Comparison of ENCODE assay signal across 8 mouse cellular contexts in genomic region chr19:9992011-9992958, GRCm38 (mm10). TPM values are rescaled to one million over a fixed set of nuclear protein-coding genes. Genes with fewer than 3 reads are reported as not detected.
DNase-seq lines count a peak whose midpoint lies in the region; ATAC-seq and TF ChIP-seq lines count a peak whose summit lies in the region.

No protein-coding gene starts in this region.

- WGBS in heart, embryonic 12.5 days = 47% methylated on average over 26 of the region's 26 CpGs
- WGBS in hindbrain, embryonic 10.5 days = 47% methylated on average over 26 of the region's 26 CpGs
- whole genome bisulfite sequencing in thymus, adult 2 months = 66% methylated on average over 26 of the region's 26 CpGs

- H3K4me2 ChIP-seq in heart, embryonic 12.5 days = peak overlapping the region; percentile 64

- intact Hi-C loops in heart, postnatal 10 days (cut with DNase I) = no loop called here

- no peaks in the 10 kb centered on the region for H3K36me3 ChIP-seq in heart, embryonic 12.5 days
- H3K36me3 ChIP-seq in G1E (replicated peaks) = no peaks in the 10 kb centered on the region
- no peaks in the 10 kb centered on the region for H3K36me3 ChIP-seq in hindbrain, embryonic 10.5 days
- H3K36me3 ChIP-seq in thymus, adult 2 months (ENCODE audit: control insufficient read depth, insufficient read depth, low read length) = no peaks in the 10 kb centered on the region

- H3K27ac ChIP-seq in heart, embryonic 12.5 days (ENCODE audit: poor library complexity, severe bottlenecking) = no peak overlapping the region
- H3K27ac ChIP-seq in hindbrain, embryonic 10.5 days = peak overlapping the region; percentile 81
- H3K27ac ChIP-seq in thymus, adult 2 months (ENCODE audit: control insufficient read depth, insufficient read depth, low read length) = no peak overlapping the region

- no peak for TF ChIP-seq CTCF in G1E (IDR thresholded peaks at IDR 0.05; ENCODE audit: low read depth, low read length)
- no peak for TF ChIP-seq CTCF in thymus, adult 2 months (IDR thresholded peaks at IDR 0.05; ENCODE audit: borderline replicate concordance, control insufficient read depth, extremely low read depth, insufficient read depth, low read length, poor library complexity)

- TF ChIP-seq POLR2A in thymus, adult 2 months (IDR thresholded peaks at IDR 0.05; ENCODE audit: control insufficient read depth, extremely low read depth, insufficient read depth, low read length, poor library complexity) = no peak

- H3K9me3 ChIP-seq in heart, embryonic 12.5 days (replicated peaks) = no peaks in the 10 kb centered on the region
- H3K9me3 ChIP-seq in G1E (replicated peaks) = no peaks in the 10 kb centered on the region
- no peaks in the 10 kb centered on the region for H3K9me3 ChIP-seq in hindbrain, embryonic 10.5 days

- no peak for DNase-seq in heart, postnatal 10 days
- no peak for DNase-seq in G1E (ENCODE audit: low spot score)
- DNase-seq in hindbrain, embryonic 10.5 days (ENCODE audit: low spot score) = no peak
- peak; percentile 37 for DNase-seq in lung, postnatal 10 days
- DNase-seq in thymus, adult 2 months = no peak
- no peak for DNase-seq in adrenal gland, postnatal 10 days

- peak overlapping the region; percentile 24 for H3K4me3 ChIP-seq in heart, embryonic 12.5 days
- H3K4me3 ChIP-seq in G1E (ENCODE audit: low read depth, low read length) = peak overlapping the region; percentile 62; the same call in 1 of the 2 replicates
- peak overlapping the region; percentile 47 for H3K4me3 ChIP-seq in hindbrain, embryonic 10.5 days
- no peak overlapping the region for H3K4me3 ChIP-seq in thymus, adult 2 months (ENCODE audit: control insufficient read depth, insufficient read depth, low read length)

- H3K27me3 ChIP-seq in heart, embryonic 12.5 days (replicated peaks) = no peaks in the 10 kb centered on the region
- peaks cover 4% of the 10 kb centered on the region; the same call in 1 of the 2 replicates for H3K27me3 ChIP-seq in G1E (ENCODE audit: insufficient read depth, low read length)
- H3K27me3 ChIP-seq in hindbrain, embryonic 10.5 days (ENCODE audit: insufficient read depth, poor library complexity, severe bottlenecking) = peaks cover 4% of the 10 kb centered on the region; the same call in 1 of the 2 replicates
- H3K27me3 ChIP-seq in thymus, adult 2 months (ENCODE audit: control insufficient read depth, insufficient read depth, low read length) = no peaks in the 10 kb centered on the region

- ATAC-seq in heart, embryonic 12.5 days (ENCODE audit: insufficient number of reproducible peaks, low FRiP score) = peak; percentile 37; the same call in 1 of the 2 replicates
- ATAC-seq in G1E (ENCODE audit: extremely low read depth, insufficient number of reproducible peaks, low FRiP score, poor library complexity, severe bottlenecking) = no peak
- ATAC-seq in inflammation-experienced regulatory T-cells, adult 6 months = no peak

- peaks cover 13% of the 10 kb centered on the region for H3K4me1 ChIP-seq in heart, embryonic 12.5 days (replicated peaks)
- H3K4me1 ChIP-seq in G1E (ENCODE audit: insufficient read depth, low read depth, low read length) = peaks cover 80% of the 10 kb centered on the region
- H3K4me1 ChIP-seq in hindbrain, embryonic 10.5 days (replicated peaks) = peaks cover 29% of the 10 kb centered on the region
- peaks cover 10% of the 10 kb centered on the region for H3K4me1 ChIP-seq in thymus, adult 2 months (replicated peaks; ENCODE audit: control insufficient read depth, insufficient read depth, low read length)

- H3K9ac ChIP-seq in heart, embryonic 12.5 days = no peak overlapping the region; the same call in 1 of the 2 replicates

RNA-seq across cellular contexts. Expression of gene Best1, which starts 9.1 kb away (rescaled TPM):
- 0.32 and 0.34 TPM in 2 replicates for polyA plus RNA-seq in heart, embryonic 12.5 days (2016; fragmentation: Nextera tagmentation; extraction: Ambion mirVana)
- total RNA-seq in heart, postnatal 10 days (2021) = under 1 TPM; 0.20 to 0.36 TPM
- total RNA-seq in G1E (2014; fragmentation: Nextera tagmentation) = not detected in 2 replicates
- 0.22 TPM in 1 of 2 replicates, not detected in the other for total RNA-seq in G1E (2017)
- 0.03 TPM in 1 of 2 replicates, not detected in the other for polyA plus RNA-seq in G1E (2012)
- polyA plus RNA-seq in hindbrain, embryonic 10.5 days (2016; fragmentation: Nextera tagmentation; extraction: Ambion mirVana) = 1.8 TPM in 2 replicates
- polyA plus RNA-seq in thymus, adult 2 months (2012; rRNA removed) = 0.31 and 0.33 TPM in 2 replicates
- under 1 TPM; 0.39 to 0.45 TPM for total RNA-seq in adrenal gland, postnatal 10 days (2021)
- under 1 TPM in 1 of 3 experiments, not detected in 2; 0.21 TPM for polyA plus RNA-seq in inflammation-experienced regulatory T-cells, adult 6 months (2017; shearing (Covaris generic))

RNA-seq across cellular contexts. Expression of gene Rab3il1, which starts 9.2 kb away (rescaled TPM):
- 38.0 and 39.7 TPM in 2 replicates for polyA plus RNA-seq in heart, embryonic 12.5 days (2016; fragmentation: Nextera tagmentation; extraction: Ambion mirVana)
- total RNA-seq in heart, postnatal 10 days (2021) = 10 to 100 TPM; 10.4 to 12.1 TPM
- 4.7 and 25.4 TPM in 2 replicates for total RNA-seq in G1E (2014; fragmentation: Nextera tagmentation)
- total RNA-seq in G1E (2017) = 2.7 and 3.1 TPM in 2 replicates
- 4.0 and 4.2 TPM in 2 replicates for polyA plus RNA-seq in G1E (2012)
- polyA plus RNA-seq in hindbrain, embryonic 10.5 days (2016; fragmentation: Nextera tagmentation; extraction: Ambion mirVana) = 39.7 and 39.8 TPM in 2 replicates
- 12.8 and 15.7 TPM in 2 replicates for polyA plus RNA-seq in thymus, adult 2 months (2012; rRNA removed)
- 10 to 100 TPM in 1 of 2 experiments, 1 to 10 TPM in 1; 10.0 to 15.0 TPM for total RNA-seq in adrenal gland, postnatal 10 days (2021)
- not detected for polyA plus RNA-seq in inflammation-experienced regulatory T-cells, adult 6 months (2017; shearing (Covaris generic))

RNA-seq across cellular contexts. Expression of gene Fth1, which starts 11.9 kb away (rescaled TPM):
- polyA plus RNA-seq in heart, embryonic 12.5 days (2016; fragmentation: Nextera tagmentation; extraction: Ambion mirVana) = 2,254 and 2,412 TPM in 2 replicates
- total RNA-seq in heart, postnatal 10 days (2021) = 1,000 to 10,000 TPM; 1,753 to 1,826 TPM
- total RNA-seq in G1E (2014; fragmentation: Nextera tagmentation) = 2,660 and 2,681 TPM in 2 replicates
- total RNA-seq in G1E (2017) = 936 and 1,016 TPM in 2 replicates
- 28,412 and 34,236 TPM in 2 replicates for polyA plus RNA-seq in G1E (2012)
- 1,451 and 1,593 TPM in 2 replicates for polyA plus RNA-seq in hindbrain, embryonic 10.5 days (2016; fragmentation: Nextera tagmentation; extraction: Ambion mirVana)
- 2,238 and 2,885 TPM in 2 replicates for polyA plus RNA-seq in thymus, adult 2 months (2012; rRNA removed)
- 1,000 to 10,000 TPM; 2,032 to 2,040 TPM for total RNA-seq in adrenal gland, postnatal 10 days (2021)
- polyA plus RNA-seq in inflammation-experienced regulatory T-cells, adult 6 months (2017; shearing (Covaris generic)) = 1,000 to 10,000 TPM; 1,678 to 2,599 (median 2,226) TPM

RNA-seq across cellular contexts. Expression of gene Fads3, which starts 49.1 kb away (rescaled TPM):
- 40.7 and 45.2 TPM in 2 replicates for polyA plus RNA-seq in heart, embryonic 12.5 days (2016; fragmentation: Nextera tagmentation; extraction: Ambion mirVana)
- 10 to 100 TPM; 39.7 to 45.5 TPM for total RNA-seq in heart, postnatal 10 days (2021)
- total RNA-seq in G1E (2014; fragmentation: Nextera tagmentation) (32.8 and 41.8 TPM in 2 replicates), G1E (2017) (17.0 and 20.1 TPM in 2 replicates)
- 46.6 and 48.8 TPM in 2 replicates for polyA plus RNA-seq in G1E (2012)
- polyA plus RNA-seq in hindbrain, embryonic 10.5 days (2016; fragmentation: Nextera tagmentation; extraction: Ambion mirVana) = 6.7 and 8.1 TPM in 2 replicates
- 13.6 and 19.9 TPM in 2 replicates for polyA plus RNA-seq in thymus, adult 2 months (2012; rRNA removed)
- total RNA-seq in adrenal gland, postnatal 10 days (2021) = 10 to 100 TPM; 11.1 to 14.7 TPM
- polyA plus RNA-seq in inflammation-experienced regulatory T-cells, adult 6 months (2017; shearing (Covaris generic)) = not detected
